Mouse (Mus musculus): ENCODE results near the gene Lpxn.
A peak's percentile ranks its signal among the peaks of the same experiment; 100 is the strongest.

DNA sequence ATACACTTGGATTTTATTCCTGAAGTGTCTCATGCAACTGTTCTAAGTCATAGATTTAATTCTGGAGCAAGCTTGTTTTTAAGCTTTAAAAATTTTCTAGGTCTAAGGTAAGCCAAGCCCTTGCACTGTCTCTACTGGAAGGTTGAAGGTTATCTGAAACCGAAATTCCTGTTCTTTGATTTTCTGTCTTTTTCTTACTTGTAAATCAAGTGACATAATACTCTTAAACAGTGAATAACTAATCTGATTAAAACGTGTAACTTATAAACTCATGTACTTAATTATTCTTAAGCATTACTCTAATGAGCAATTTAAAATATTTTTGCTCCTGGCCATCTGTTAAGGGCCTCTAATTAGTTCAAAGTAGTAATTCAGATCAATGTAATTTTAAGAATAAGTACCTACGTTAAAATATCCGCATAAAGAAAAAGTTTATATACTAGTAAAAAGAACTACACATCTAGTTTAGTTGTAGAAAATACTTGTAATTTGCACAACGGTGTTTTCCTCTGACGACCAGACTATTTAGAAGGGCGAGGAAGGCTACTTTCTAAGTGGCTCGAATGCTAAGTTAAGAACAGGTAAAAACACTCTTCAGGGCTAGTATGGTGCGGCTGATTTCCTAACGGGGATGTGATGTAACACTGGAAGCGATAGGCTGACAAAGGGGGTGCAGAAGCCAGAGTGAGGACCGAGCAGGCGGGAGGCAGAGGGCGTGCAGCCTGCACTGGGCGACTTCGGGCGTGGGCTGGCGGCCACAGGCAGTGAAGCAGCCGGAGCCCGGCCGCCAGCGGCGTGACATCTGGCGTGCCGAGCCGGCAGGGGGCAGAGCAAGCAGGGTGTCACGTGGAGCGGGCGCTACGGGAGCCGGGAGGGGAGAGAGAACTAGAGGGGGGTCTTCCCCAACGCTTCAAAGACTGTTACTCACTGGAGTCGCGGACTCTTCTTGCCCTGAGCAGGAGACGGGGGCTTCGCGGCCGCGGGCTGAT lies 1.6 kb upstream of the Lpxn start:
- TF ChIP-seq POLR2A (IDR thresholded peaks at IDR 0.05; ENCODE audit: insufficient read depth, low read depth, low read length) (peak; percentile 38), CTCF (IDR thresholded peaks at IDR 0.05; ENCODE audit: insufficient read depth, low read depth, low read length) (peak; percentile 52; the same call in 1 of the 2 replicates)
